Mouse (Mus musculus): ENCODE data around the gene Eml6.

The Eml6 gene

DNA sequence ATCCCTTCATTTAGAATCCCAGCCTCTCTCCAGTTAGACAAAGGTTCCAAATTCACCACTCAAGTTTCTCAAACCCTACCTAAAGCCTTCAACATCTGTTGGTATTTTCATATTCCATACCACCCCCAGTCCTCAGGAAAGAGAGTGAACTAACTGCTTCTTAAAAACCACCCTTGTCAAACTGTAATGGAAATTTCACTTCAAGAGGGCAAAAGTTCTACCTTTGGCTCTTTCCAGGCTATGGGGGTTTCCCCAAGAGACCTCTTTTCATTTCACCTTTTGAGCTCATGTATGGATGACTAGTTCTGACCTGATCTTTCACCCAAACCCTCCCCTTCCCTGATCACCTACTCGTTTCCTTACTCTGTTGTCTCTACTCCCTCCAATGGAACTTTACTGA is 226.0 kb downstream of the Eml6 start:
- no peak for ATAC-seq (ENCODE audit: insufficient number of reproducible peaks, low FRiP score, low TSS enrichment)

DNA sequence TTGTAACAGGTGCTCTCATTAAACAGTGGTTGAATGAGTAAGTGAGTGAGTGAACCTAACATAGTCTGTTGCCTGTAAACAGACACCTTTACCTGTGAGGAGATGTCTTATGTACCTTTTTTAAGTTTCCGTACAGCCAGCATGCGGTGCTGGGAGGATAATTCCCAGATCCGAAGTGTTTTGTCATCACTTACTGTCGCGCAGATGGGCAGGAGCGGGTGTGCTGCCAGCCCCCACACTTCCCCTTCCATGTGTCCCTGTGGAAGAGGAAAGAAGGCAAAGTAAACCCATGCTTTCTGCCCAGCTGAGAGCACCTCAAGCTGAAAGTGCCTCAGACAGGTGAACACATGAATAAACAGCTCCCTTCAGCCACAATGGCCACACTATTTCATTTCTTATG is 230.7 kb downstream of the Eml6 start:
- ATAC-seq (ENCODE audit: insufficient number of reproducible peaks, low FRiP score, low TSS enrichment) = no peak

DNA sequence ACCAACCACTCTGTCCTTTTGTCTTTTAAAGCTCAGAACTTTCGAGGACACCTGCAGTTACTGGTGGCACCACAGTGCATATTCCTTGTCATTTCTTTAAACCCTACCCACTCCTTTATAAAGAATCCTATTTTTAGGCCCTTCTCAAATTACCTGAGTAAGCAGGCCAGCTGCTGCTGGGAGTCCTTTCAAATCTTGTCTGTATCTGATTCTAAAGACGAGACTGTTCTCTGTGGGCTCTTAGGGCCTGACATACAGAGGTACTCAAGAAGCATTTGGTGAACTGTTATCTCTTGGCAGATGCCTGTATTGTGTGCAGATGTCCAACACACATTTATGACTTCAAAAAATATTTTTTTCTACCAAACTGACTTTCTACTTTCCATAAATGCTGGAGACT is 231.4 kb downstream of the Eml6 start:
- no peak for ATAC-seq (ENCODE audit: insufficient number of reproducible peaks, low FRiP score, low TSS enrichment)

DNA sequence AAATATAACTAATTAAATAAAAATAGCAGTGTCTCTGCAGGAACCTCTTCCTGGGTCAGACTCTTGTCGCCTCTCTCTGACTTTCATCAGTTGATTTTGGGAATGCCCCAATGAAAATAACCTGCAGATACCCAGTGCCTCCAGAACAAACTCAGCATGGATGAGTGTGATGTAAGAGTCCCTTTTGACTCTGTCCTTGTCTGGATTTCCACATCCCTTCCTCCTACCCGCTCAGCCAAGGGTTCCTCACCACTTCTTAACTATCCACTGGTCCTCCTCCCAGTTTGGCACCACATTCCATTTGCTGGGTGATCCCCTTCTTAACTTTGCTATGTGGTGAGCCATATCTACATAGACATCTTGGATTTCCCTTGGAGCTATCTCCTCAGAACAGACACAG is 235.0 kb downstream of the Eml6 start:
- ATAC-seq (ENCODE audit: insufficient number of reproducible peaks, low FRiP score, low TSS enrichment) = no peak

DNA sequence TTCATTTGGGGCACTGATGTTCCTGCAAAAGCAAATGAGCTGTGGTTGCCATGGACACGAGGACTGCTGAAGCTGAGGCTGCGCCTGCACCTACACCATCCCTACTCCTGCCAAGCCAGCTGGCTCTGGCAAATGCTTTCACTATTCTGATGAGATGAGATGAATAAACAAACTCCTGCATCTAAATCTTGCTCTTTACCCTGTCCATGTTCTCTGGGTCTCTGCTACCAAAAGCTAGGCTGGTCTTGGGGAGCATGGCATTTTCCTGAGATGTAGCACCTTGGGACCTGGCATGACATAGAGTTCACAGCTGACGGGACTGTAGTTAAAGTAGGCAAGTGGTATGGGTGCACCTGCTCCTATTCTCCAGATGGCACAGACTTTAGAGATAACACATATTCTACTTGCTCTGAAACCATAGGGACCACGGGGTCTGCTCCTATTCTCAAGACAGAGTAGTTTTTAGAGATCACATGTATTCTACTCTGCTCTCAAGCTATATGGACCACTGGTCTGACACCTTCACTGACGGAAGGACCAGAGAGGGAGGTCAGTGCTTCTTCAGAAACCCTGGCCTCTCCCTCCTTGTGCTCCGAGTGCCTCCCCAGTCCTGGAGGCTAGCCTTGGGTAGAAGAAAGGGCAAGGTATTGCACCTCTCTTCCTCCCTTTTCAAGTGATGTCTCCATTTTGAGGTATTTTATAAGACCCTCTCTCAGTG is 236.8 kb downstream of the Eml6 start:
- peak; percentile 79 for ATAC-seq (ENCODE audit: insufficient number of reproducible peaks, low FRiP score, low TSS enrichment)

DNA sequence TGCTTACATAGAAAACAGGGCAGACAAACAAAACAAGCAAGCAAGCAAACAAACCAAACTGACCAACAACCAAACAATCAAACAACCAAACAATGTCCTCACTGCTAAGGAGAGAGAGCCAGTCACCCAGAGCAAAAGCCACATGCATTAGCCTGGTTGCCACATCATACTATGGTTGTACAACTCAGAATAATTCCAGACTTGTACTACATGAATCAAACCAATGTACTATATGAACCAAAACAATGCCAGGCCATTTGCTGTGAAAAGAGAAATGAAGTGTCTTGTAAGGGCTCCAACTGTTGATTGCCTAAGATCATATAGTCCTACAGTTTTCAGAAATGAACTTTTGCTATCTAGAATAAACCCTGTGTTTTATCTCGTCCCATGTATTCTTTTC is 237.3 kb downstream of the Eml6 start:
- no peak for ATAC-seq (ENCODE audit: insufficient number of reproducible peaks, low FRiP score, low TSS enrichment)

DNA sequence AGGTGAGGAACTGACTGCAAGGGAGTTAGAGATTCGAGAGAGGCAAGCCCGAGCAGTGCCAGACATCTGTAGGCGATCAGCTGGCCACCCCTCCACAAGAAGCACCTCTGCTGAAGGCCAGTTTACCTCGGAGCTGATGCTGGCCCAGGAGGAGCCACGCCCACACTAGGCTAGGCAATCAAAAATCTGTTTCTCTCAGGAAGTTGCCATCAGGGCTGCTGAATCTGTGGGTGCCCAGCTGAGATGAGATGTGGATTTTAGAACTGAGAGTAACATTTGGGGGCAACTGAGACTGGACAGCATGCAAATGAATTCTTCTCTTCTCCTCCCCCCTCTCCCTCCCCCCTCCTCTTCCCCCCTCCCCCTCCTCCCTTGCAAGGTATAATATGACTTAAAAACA is 238.4 kb downstream of the Eml6 start:
- no peak for ATAC-seq (ENCODE audit: insufficient number of reproducible peaks, low FRiP score, low TSS enrichment)

DNA sequence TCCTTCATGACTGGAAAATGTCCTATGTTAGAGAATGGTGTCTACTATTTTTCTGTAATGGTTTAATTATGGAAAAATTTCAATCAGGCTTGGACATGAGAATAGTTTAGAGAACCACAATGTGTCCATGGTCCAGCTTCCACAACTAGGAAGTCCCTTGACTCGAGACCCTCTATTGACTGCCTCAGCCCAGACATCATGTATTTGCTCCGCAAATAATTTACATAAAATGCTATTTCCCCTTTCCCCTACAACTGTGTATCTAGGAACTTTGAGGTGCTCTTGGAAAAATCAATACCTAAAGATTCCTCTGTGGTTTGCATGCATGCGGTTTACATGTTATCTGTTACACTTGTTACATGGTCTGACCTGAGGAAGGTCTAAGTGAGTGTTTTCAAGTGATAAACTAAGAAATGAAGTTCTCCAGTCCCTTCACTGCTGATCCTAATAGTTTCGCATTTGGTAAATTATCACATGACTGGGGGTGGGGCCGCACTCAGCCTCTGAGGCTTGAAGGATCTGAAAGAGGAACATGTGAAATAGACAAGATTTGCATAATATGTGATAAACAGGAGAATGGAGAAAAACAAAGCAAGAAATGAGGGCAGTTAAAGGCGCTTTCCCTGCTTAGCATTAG is 239.1 kb downstream of the Eml6 start:
- ATAC-seq (ENCODE audit: insufficient number of reproducible peaks, low FRiP score, low TSS enrichment) = no peak

DNA sequence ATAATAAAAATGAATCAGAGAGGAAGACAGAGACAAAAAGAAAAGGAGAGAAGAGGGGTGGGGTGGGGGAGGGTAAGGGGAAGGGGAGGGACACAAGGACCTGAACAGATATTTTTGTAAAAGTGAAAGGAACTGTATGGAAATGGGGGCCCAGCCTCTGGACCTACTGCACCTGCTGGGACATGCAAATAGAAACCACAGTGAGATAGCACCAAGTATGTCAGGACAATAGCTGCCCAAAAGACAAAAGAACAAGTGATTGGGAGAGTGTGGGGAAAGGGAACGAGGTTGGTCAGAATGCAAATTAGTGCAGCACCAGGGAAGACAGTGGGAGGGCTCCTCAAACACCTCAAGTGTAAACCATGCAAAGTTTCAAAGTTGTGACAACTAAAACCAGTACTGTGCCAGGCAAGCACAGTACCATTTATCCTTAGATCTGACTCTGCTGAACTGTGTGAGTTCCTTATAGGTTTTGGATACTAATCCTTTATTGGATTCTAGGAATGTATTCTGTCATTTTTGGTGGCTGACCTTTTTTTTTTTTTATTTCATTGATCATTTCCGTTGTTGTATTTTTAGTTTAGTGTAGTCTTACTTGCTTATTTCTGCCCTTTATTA is 246.3 kb downstream of the Eml6 start:
- ATAC-seq (ENCODE audit: insufficient number of reproducible peaks, low FRiP score, low TSS enrichment) = no peak

DNA sequence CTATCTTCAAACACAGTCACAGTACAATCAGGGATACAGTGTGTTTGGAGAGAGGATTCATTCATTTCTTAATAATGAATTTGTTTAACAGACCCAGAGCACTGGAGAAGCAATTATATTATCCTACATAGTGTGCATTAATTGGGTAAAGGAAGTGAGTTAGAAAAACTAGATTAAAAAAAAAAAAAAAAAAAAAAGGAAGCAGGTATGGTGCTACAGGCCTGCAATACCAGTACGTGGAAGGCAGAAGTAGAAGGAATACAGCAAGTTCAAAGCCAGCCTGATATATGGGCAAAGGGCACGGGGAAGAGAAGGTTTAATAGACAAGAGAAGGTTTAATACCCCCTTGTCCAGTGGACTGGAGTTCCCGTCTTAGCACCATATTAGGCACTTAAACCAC is 246.9 kb downstream of the Eml6 start:
- ATAC-seq (ENCODE audit: insufficient number of reproducible peaks, low FRiP score, low TSS enrichment) = no peak

DNA sequence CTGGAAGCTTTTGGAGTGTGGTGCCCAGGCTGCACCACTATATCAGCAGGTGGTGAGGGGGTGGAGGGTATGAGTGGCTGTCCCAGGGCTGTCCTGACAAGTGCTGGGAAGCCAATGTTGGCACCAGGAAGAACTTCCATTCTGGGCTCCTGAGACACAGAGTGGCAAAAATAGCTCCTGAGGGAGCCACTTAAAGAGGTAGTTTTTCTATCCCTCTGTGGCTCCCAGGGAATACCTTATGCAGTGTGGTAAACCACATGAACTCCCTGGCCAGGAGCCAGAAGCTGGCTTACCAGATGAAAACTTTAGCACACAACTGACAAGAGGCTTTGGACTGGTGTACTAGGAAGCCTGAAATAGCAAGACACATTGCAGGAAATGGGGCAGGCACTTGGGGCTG is 247.9 kb downstream of the Eml6 start:
- no peak for ATAC-seq (ENCODE audit: insufficient number of reproducible peaks, low FRiP score, low TSS enrichment)

DNA sequence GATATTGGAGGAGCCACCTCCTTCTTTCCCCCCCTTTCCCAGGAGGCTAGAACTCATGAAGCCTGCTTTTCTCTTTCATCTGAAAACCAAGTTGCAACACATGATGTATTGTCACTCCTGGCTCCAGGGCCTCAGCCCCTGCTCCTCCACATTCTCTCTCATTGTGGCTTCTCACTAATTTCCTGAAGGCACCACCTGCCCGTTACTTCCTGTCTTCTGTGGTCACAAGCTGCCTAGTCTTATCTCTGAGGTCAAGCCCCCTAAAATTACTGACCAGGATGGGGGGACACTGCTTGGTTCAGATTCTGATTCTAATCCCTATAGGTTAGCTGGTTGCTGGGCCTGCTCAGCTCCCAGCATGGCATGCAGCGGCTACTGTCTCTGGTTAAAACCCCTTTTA is 251.1 kb downstream of the Eml6 start:
- no peak for ATAC-seq (ENCODE audit: insufficient number of reproducible peaks, low FRiP score, low TSS enrichment)

DNA sequence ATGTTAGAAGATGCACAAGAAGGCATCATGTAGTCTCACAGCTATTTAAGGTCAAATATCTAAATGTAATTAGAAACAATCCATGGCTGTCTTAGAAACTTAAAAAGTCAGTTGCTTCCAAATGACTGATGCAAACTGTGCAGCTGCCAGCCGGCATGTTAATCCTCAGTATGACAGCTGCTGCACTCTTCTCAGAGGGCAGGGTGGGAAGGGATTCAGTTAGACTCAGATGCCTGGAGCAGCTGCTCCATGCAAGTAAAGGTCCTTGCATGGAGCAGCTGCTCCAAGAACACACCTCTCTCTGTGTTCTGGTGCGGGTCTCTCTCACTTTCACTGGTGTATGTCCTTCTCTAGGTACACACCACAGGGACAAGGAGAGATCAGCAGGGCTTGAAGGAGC is 251.5 kb downstream of the Eml6 start:
- ATAC-seq (ENCODE audit: insufficient number of reproducible peaks, low FRiP score, low TSS enrichment) = no peak

DNA sequence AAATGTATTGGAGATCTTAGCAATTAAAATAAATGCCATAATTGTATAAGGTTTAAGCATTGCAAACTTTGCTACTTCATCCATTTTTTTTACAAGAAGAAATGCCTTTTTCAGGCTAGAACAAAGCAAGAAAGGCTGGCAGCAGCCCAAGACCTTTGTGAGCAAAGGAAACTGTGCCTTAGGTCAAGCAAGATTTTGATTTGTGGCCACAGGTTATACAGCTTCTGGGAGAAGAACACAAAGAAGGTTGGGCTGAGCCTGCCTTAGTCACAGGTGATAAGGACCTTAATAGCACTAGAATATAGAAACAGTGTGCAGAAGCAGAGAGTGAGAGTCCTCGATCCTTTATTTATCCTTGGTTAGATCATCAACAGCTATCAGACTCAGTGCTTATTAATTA is 253.6 kb downstream of the Eml6 start:
- ATAC-seq (ENCODE audit: insufficient number of reproducible peaks, low FRiP score, low TSS enrichment) = no peak

DNA sequence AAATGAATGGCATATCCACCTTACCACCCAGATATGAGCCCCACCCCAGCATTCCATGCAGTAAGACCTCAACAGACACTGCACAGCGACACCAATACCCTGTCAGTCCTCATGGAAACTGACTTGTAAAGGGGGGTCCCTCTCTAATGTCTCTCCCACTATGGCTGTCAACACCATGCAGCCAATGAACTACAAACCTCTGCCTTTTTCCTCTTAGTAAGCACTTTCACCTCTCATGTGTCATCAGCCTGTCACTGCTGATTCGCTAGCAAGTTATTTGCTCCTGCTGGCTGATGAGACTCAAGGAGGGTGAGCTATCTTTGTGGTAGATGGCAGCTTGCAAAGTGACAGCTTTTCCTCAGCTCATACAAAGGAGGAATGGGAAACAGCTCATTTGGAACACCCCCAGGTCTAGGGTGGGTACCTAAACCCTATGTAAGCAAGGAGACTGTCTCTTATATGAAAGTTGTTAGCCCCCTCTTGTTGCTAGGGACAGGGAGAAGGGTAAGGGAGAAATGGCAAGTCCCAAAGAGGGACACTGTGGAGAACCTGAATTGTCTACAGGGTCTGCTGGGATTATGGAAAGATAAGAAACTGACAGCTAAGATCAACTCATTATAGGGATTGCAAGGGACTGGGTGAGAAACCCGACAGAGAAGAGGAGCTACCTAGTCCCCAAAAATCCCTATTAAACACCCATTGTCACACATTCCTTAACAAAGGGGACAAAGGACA is 255.0 kb downstream of the Eml6 start:
- ATAC-seq (ENCODE audit: insufficient number of reproducible peaks, low FRiP score, low TSS enrichment) = no peak

DNA sequence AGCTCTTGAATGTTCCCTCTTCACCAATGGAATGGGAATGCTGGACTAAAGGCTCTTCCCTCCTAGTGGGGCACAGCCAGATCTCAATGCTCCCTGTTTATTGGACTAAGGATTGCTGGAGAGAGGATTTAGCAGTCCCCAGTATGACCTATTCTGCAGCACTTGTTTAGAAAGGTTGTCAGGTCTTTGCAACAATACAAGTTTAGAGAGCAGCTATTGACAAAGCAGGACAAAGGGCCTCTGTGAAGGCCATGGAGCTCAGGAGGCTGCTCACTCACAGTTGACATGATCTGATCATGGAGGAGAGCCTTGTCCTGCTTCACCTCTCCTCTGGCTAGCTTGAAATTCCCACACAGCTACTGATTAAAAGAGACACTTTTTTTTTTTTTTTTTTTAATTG is 257.3 kb downstream of the Eml6 start:
- ATAC-seq (ENCODE audit: insufficient number of reproducible peaks, low FRiP score, low TSS enrichment) = no peak

DNA sequence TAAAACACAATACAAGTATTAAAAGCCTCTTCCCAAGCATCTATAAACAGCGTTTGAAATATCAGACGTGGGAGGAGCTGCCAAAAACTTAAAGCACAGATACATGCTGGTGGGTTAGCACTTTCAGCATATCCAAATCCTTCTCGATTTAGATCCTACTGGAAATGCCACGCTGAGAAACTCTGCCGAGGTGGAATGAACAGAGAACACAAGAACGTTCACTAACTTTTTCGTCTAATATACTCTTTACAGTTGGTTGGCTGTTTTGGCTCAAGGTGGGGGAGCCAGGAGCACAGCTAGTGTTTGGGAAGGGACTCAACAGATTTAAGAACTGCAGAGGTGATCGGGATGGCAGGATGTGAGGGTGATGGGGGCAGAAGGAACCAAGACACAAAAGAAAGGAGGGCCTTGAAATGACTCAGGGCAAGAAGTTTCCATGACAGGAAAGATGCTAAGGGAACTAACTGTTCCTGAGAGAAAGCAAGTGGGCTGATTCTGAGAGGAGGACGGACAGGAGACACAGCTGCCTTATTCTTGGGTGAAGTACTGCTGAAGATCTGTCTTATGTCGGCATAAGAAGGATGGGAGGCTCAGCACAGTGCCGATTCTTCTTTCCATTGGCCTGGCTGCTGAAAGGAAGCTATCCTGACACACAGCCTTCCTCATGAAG is 259.4 kb downstream of the Eml6 start:
- no peak for ATAC-seq (ENCODE audit: insufficient number of reproducible peaks, low FRiP score, low TSS enrichment)

DNA sequence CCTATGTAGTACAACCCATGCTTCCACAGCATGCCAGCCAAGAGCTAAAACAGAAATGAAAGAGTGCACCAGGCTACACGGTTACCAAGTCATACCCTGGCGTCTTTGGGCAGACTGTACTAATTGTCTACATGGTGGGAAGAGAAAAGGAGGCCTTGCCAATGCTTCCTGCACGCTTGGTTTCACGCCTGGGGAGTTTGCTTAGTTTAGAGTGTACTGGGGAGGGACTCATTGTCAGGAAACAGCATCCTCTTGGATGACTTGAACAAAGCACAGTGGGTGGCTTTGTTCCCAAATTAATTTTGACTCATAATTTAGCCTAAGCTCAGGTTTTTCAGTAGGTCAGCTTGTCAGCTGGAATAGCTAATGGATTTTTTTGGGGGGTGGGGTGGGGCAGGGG is 260.8 kb downstream of the Eml6 start:
- ATAC-seq (ENCODE audit: insufficient number of reproducible peaks, low FRiP score, low TSS enrichment) = peak; percentile 41; the same call in 1 of the 2 replicates

DNA sequence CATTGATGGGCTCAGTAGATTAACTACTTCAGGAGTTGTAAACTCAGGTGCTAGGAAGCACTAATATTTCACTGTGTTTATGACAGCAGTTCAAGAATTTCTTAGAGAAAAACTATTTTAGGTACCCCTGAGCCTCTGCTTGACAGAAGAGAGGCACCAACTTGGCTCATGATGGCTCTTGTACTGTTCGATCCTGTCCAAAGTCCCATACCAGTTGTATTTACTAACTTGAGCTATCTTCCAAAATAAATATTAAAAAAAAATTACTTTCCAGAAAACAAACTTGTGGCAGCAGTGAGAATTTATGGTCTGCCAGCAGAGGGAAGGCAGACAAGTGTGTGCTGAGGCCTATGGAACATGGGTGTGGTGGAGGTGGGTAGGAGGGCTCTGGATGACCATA is 263.1 kb downstream of the Eml6 start:
- no peak for ATAC-seq (ENCODE audit: insufficient number of reproducible peaks, low FRiP score, low TSS enrichment)

DNA sequence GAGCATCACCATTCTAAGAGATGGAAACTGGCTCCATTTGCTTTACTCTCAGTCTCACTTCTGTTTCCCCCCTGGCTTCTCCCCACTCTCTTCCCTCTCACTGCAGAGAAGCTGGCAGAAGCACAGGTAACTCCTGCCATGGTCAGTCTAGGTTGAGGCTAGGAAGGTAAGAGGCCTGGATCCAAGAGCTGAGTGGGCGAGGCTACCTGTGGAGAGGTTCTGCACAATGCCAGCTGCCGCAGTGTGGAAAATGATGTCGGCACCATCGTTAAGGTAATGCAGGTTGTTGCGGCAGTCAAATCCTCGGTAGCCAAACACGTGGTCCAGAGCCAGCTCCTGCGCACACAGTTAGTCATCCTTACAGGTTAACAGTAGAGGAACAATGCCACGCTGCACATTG is 264.4 kb downstream of the Eml6 start:
- ATAC-seq (ENCODE audit: insufficient number of reproducible peaks, low FRiP score, low TSS enrichment) = peak; percentile 54; the same call in 1 of the 2 replicates

DNA sequence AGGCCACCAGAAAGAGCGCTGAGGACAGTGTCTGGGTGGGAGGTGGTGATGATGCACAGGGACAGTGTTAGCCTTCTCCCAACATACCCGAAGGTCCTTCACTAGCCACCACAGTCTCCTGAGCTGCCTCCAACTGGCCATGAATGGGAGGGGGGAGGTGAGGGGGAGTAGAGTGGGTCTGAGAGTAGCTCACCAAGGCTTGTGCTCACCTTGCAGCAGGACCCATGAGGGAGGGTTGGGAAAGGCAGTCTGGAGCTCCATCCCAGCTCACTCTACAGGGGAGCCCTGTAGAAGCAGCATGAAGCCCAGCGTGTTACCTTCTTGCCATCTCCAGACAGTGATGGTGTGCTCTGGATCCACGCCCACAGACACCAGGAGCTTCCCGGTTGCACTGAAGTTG is 267.2 kb downstream of the Eml6 start:
- ATAC-seq (ENCODE audit: insufficient number of reproducible peaks, low FRiP score, low TSS enrichment) = no peak

Data from cerebellum, adult (tissue).